Mouse (Mus musculus) lung, postnatal 36 days (tissue): ENCODE results near the gene Mrgprh.
A peak's percentile ranks its signal among the peaks of the same experiment; 100 is the strongest.
"Not testable (repeated sequence)": the region's sequence is repeated elsewhere in the genome, so short reads cannot be mapped to it uniquely, and the experiment has no call there.

ENCODE experiments used
- DNase-seq: peaks from one replicate; pipeline ENCODE4 v3.0.0; 2022; ENCODE audit warnings: mixed read lengths

Mrgprh gene

GRCm38 (mm10) chr17:12872275-12873028 is 3.4 kb upstream of the Mrgprh start:
- no peak for DNase-seq

GRCm38 (mm10) chr17:12880178-12880577 is 4.3 kb downstream of the Mrgprh start:
- DNase-seq: peak; percentile 93

GRCm38 (mm10) chr17:12881216-12881615 is 5.4 kb downstream of the Mrgprh start:
- no peak for DNase-seq

- DNase-seq: no peak
Observed at GRCm38 (mm10) chr17:12886620-12887019, 10.8 kb downstream of the Mrgprh start.

- DNase-seq: peak; percentile 12
Observed at GRCm38 (mm10) chr17:12887021-12887775, 11.4 kb downstream of the Mrgprh start.

- DNase-seq: no peak
Observed at GRCm38 (mm10) chr17:12891054-12891453, 15.2 kb downstream of the Mrgprh start.

- no peak for DNase-seq
Observed at GRCm38 (mm10) chr17:12892033-12892432, 16.2 kb downstream of the Mrgprh start.

- DNase-seq: no peak
Observed at GRCm38 (mm10) chr17:12897674-12898073, 21.8 kb downstream of the Mrgprh start.

- not testable (repeated sequence) for DNase-seq
Observed at GRCm38 (mm10) chr17:12898607-12899006, 22.8 kb downstream of the Mrgprh start.

GRCm38 (mm10) chr17:12902291-12902690 is 26.5 kb downstream of the Mrgprh start:
- no peak for DNase-seq

- peak; percentile 70 for DNase-seq
Observed at GRCm38 (mm10) chr17:12903372-12904333, 27.8 kb downstream of the Mrgprh start.

GRCm38 (mm10) chr17:12904349-12904748 is 28.5 kb downstream of the Mrgprh start:
- DNase-seq: no peak

- no peak for DNase-seq
Observed at GRCm38 (mm10) chr17:12905810-12906209, 30.0 kb downstream of the Mrgprh start.

- no peak for DNase-seq
Observed at GRCm38 (mm10) chr17:12906436-12906835, 30.6 kb downstream of the Mrgprh start.

GRCm38 (mm10) chr17:12909361-12910280 is 33.8 kb downstream of the Mrgprh start, which contains the start of gene Pnldc1:
Pnldc1 (minus strand) TSS chr17:12910230.
- DNase-seq: no peak

GRCm38 (mm10) chr17:12910391-12910790 is 34.6 kb downstream of the Mrgprh start:
- no peak for DNase-seq

GRCm38 (mm10) chr17:12915488-12915880 is 39.6 kb downstream of the Mrgprh start, which contains the start of gene Tcp1:
Tcp1 (plus strand) TSS chr17:12915701.
- DNase-seq: no peak

- peak; percentile 100 for DNase-seq
Observed at GRCm38 (mm10) chr17:12915881-12916583, 40.2 kb downstream of the Mrgprh start, which contains the start of gene Mrpl18. Mrpl18 (minus strand) TSS chr17:12916345.

- DNase-seq: peak; percentile 50
Observed at GRCm38 (mm10) chr17:12916588-12917380, 41.0 kb downstream of the Mrgprh start.

GRCm38 (mm10) chr17:12921073-12921472 is 45.2 kb downstream of the Mrgprh start:
- peak; percentile 21 for DNase-seq
